Mouse (Mus musculus): ENCODE data around the gene Slc13a3. TPM values are rescaled to one million over a fixed set of nuclear protein-coding genes. Genes with fewer than 3 reads are reported as not detected.

Gene Slc13a3
- polyA plus RNA-seq, 1 experiment from 2014 or later, result 3.4 TPM

GRCm38 (mm10) chr2:165398164-165398785, 74.8 kb downstream of the Slc13a3 start:
- peak overlapping the region; percentile 47; the same call in 1 of the 2 replicates for H3K27ac ChIP-seq
- peak; percentile 57; the same call in 1 of the 2 replicates for ATAC-seq
- WGBS, result 53% methylated on average over 15 of the region's 15 CpGs
- no peak overlapping the region for H3K4me3 ChIP-seq (replicated peaks)
- H3K27me3 ChIP-seq, result no peaks in the 10 kb centered on the region
- no peak overlapping the region for H3K4me2 ChIP-seq (replicated peaks)
- H3K4me1 ChIP-seq (replicated peaks), result peaks cover 21% of the 10 kb centered on the region
- H3K9me3 ChIP-seq, result no peaks in the 10 kb centered on the region
- H3K36me3 ChIP-seq, result no peaks in the 10 kb centered on the region
- no peak overlapping the region for H3K9ac ChIP-seq (replicated peaks)

GRCm38 (mm10) chr2:165397502-165398163, 75.4 kb downstream of the Slc13a3 start:
- peak; percentile 63; the same call in 1 of the 2 replicates for ATAC-seq
- H3K4me2 ChIP-seq (replicated peaks), result no peak overlapping the region
- no peak overlapping the region; the same call in 1 of the 2 replicates for H3K9ac ChIP-seq (replicated peaks)
- 66% methylated on average over 23 of the region's 23 CpGs for WGBS
- no peaks in the 10 kb centered on the region for H3K9me3 ChIP-seq
- H3K4me1 ChIP-seq (replicated peaks), result peaks cover 21% of the 10 kb centered on the region
- no peaks in the 10 kb centered on the region for H3K36me3 ChIP-seq
- H3K27ac ChIP-seq, result peak overlapping the region; percentile 47
- no peak overlapping the region for H3K4me3 ChIP-seq (replicated peaks)
- no peaks in the 10 kb centered on the region for H3K27me3 ChIP-seq

- peaks cover 21% of the 10 kb centered on the region for H3K4me1 ChIP-seq (replicated peaks)
- H3K4me3 ChIP-seq (replicated peaks), result no peak overlapping the region
- H3K4me2 ChIP-seq (replicated peaks), result no peak overlapping the region
- no peak overlapping the region; the same call in 1 of the 2 replicates for H3K9ac ChIP-seq (replicated peaks)
- 41% methylated on average over 20 of the region's 20 CpGs for WGBS
- peak overlapping the region; percentile 47; the same call in 1 of the 2 replicates for H3K27ac ChIP-seq
- H3K9me3 ChIP-seq, result no peaks in the 10 kb centered on the region
- peak; percentile 39; the same call in 1 of the 2 replicates for ATAC-seq
- H3K36me3 ChIP-seq, result no peaks in the 10 kb centered on the region
- H3K27me3 ChIP-seq, result no peaks in the 10 kb centered on the region
Observed at GRCm38 (mm10) chr2:165396831-165397501, 76.1 kb downstream of the Slc13a3 start.

GRCm38 (mm10) chr2:165392156-165392555, 80.9 kb downstream of the Slc13a3 start:
- Histone ChIP-seq H3K4me2 (replicated peaks) (no peak overlapping the region), H3K27me3 (no peaks in the 10 kb centered on the region), H3K4me3 (replicated peaks) (no peak overlapping the region), H3K27ac (no peak overlapping the region), H3K36me3 (no peaks in the 10 kb centered on the region), H3K9ac (replicated peaks) (no peak overlapping the region), H3K9me3 (no peaks in the 10 kb centered on the region), H3K4me1 (replicated peaks) (peaks cover 10% of the 10 kb centered on the region)
- no peak for ATAC-seq
- 88% methylated on average over 4 of the region's 4 CpGs for WGBS

- H3K4me1 ChIP-seq (replicated peaks), result peaks cover 10% of the 10 kb centered on the region
- no peak overlapping the region for H3K9ac ChIP-seq (replicated peaks)
- H3K27me3 ChIP-seq, result no peaks in the 10 kb centered on the region
- H3K4me3 ChIP-seq (replicated peaks), result no peak overlapping the region
- no peak for ATAC-seq
- no peak overlapping the region for H3K4me2 ChIP-seq (replicated peaks)
- 22% methylated on average over 8 of the region's 8 CpGs for WGBS
- no peaks in the 10 kb centered on the region for H3K9me3 ChIP-seq
- no peak overlapping the region for H3K27ac ChIP-seq
- H3K36me3 ChIP-seq, result peaks cover 3% of the 10 kb centered on the region; the same call in 1 of the 2 replicates
Observed at GRCm38 (mm10) chr2:165391561-165391960, 81.5 kb downstream of the Slc13a3 start.

GRCm38 (mm10) chr2:165389299-165389952, 83.6 kb downstream of the Slc13a3 start:
- H3K9ac ChIP-seq (replicated peaks), result no peak overlapping the region
- peaks cover 24% of the 10 kb centered on the region for H3K36me3 ChIP-seq
- no peaks in the 10 kb centered on the region for H3K9me3 ChIP-seq
- peaks cover 24% of the 10 kb centered on the region for H3K4me1 ChIP-seq (replicated peaks)
- 83% methylated on average over 6 of the region's 6 CpGs for WGBS
- ATAC-seq, result no peak
- H3K4me3 ChIP-seq (replicated peaks), result no peak overlapping the region
- no peaks in the 10 kb centered on the region for H3K27me3 ChIP-seq
- no peak overlapping the region for H3K4me2 ChIP-seq (replicated peaks)
- H3K27ac ChIP-seq, result no peak overlapping the region

GRCm38 (mm10) chr2:165387844-165388495, 85.1 kb downstream of the Slc13a3 start, which contains the start of gene Zfp334:
TSS of gene Zfp334 (minus strand) at chr2:165388259.
- peaks cover 24% of the 10 kb centered on the region for H3K4me1 ChIP-seq (replicated peaks)
- H3K36me3 ChIP-seq, result peaks cover 38% of the 10 kb centered on the region
- H3K4me2 ChIP-seq (replicated peaks), result peak within 1 kb of the TSS; percentile 77
- ATAC-seq, result peak; percentile 95
- H3K9me3 ChIP-seq, result no peaks in the 10 kb centered on the region
- WGBS, result under 1% methylated on average over 40 of the region's 40 CpGs
- H3K9ac ChIP-seq (replicated peaks), result peak within 1 kb of the TSS; percentile 91
- H3K27me3 ChIP-seq, result no peaks in the 10 kb centered on the region
- H3K27ac ChIP-seq, result peak within 1 kb of the TSS; percentile 94
- peak within 1 kb of the TSS; percentile 84 for H3K4me3 ChIP-seq (replicated peaks)

GRCm38 (mm10) chr2:165387370-165387769, 85.7 kb downstream of the Slc13a3 start:
- Histone ChIP-seq H3K9ac (replicated peaks) (peak overlapping the region; percentile 91), H3K4me2 (replicated peaks) (peak overlapping the region; percentile 77), H3K4me3 (replicated peaks) (peak overlapping the region; percentile 84), H3K27ac (peak overlapping the region; percentile 94), H3K9me3 (no peaks in the 10 kb centered on the region), H3K4me1 (replicated peaks) (peaks cover 24% of the 10 kb centered on the region), H3K36me3 (peaks cover 44% of the 10 kb centered on the region), H3K27me3 (no peaks in the 10 kb centered on the region)
- WGBS, result 10% methylated on average over 4 of the region's 4 CpGs
- no peak for ATAC-seq

GRCm38 (mm10) chr2:165380050-165380449, 93.0 kb downstream of the Slc13a3 start:
- no peak for ATAC-seq
- peaks cover 21% of the 10 kb centered on the region for H3K4me1 ChIP-seq (replicated peaks)
- WGBS, result 96% methylated on average over 25 of the region's 25 CpGs

GRCm38 (mm10) chr2:165376001-165376400, 97.0 kb downstream of the Slc13a3 start:
- WGBS, result 80% methylated on average over 4 of the region's 4 CpGs
- H3K4me1 ChIP-seq (replicated peaks), result peaks cover 21% of the 10 kb centered on the region
- no peak overlapping the region for H3K27ac ChIP-seq

More at GRCm38 (mm10) chr2:165380050-165380449, 93.0 kb downstream of the Slc13a3 start:
- Histone ChIP-seq H3K4me3 (replicated peaks) (no peak overlapping the region), H3K9ac (replicated peaks) (no peak overlapping the region), H3K27me3 (no peaks in the 10 kb centered on the region), H3K4me2 (replicated peaks) (no peak overlapping the region), H3K9me3 (peaks cover 6% of the 10 kb centered on the region; the same call in 1 of the 2 replicates), H3K27ac (no peak overlapping the region), H3K36me3 (peaks cover 95% of the 10 kb centered on the region)

GRCm38 (mm10) chr2:165375478-165375877, 97.6 kb downstream of the Slc13a3 start:
- no peak overlapping the region for H3K9ac ChIP-seq (replicated peaks)

More at GRCm38 (mm10) chr2:165376001-165376400, 97.0 kb downstream of the Slc13a3 start:
- H3K36me3 ChIP-seq, result peaks cover 68% of the 10 kb centered on the region
- no peak overlapping the region for H3K9ac ChIP-seq (replicated peaks)
- no peaks in the 10 kb centered on the region for H3K27me3 ChIP-seq
- H3K9me3 ChIP-seq, result peaks cover 3% of the 10 kb centered on the region; the same call in 1 of the 2 replicates
- H3K4me3 ChIP-seq (replicated peaks), result no peak overlapping the region
- no peak overlapping the region for H3K4me2 ChIP-seq (replicated peaks)
- ATAC-seq, result no peak

More at GRCm38 (mm10) chr2:165375478-165375877, 97.6 kb downstream of the Slc13a3 start:
- Histone ChIP-seq H3K4me1 (replicated peaks) (peaks cover 21% of the 10 kb centered on the region), H3K27ac (no peak overlapping the region), H3K9me3 (no peaks in the 10 kb centered on the region), H3K4me3 (replicated peaks) (no peak overlapping the region), H3K36me3 (peaks cover 63% of the 10 kb centered on the region), H3K4me2 (replicated peaks) (no peak overlapping the region), H3K27me3 (no peaks in the 10 kb centered on the region)
- WGBS, result 75% methylated on average over 5 of the region's 5 CpGs
- ATAC-seq, result no peak

Data from midbrain, embryonic 13.5 days (tissue).